15 mouse cellular contexts compared by ENCODE assay signal in the genomic region with DNA sequence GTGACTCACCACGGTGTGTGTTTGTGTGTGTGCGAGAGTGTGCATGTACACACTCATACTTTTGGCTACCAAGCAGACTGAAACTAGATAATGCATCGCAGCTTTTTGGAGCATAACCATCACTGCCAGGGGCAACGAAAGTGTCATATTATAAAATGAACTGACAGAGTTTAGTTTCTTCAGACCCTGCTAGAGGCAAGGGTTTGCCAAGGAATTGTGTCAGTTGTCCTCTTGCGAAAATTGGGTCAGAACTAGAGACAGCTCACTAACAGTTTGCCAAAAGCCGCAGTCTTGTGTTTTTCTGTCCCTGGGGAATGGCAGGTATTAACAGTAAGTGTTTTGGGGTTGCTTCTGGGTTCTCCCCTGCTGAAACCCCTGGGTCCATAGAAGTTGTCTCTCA. TPM values are rescaled to one million over a fixed set of nuclear protein-coding genes. Genes with fewer than 3 reads are reported as not detected.
DNase-seq lines count a peak whose midpoint lies in the region; ATAC-seq and TF ChIP-seq lines count a peak whose summit lies in the region.
"Had no signal": no experiment of that assay in that cellular context is flagged by ENCODE, and none has a peak within 500 bp of the region (broad histone marks: within the 10 kb centered on the region; RNA-seq: fewer than 3 reads in every experiment).

No protein-coding gene starts in this region.

- WGBS in heart, embryonic 12.5 days = 91% methylated on average over 6 of the region's 6 CpGs
- WGBS in lung, postnatal 0 days = 59% methylated on average over 6 of the region's 6 CpGs
- WGBS in stomach, postnatal 0 days = 84% methylated on average over 6 of the region's 6 CpGs

- ATAC-seq in heart, embryonic 12.5 days (ENCODE audit: insufficient number of reproducible peaks, low FRiP score) = no peak
- no peak for ATAC-seq in lung, postnatal 0 days
- no peak for ATAC-seq in stomach, postnatal 0 days (ENCODE audit: low FRiP score, low TSS enrichment)
- ATAC-seq: hindbrain, postnatal 0 days had no signal

- DNase-seq in adrenal gland, adult 2 months = peak; percentile 63
- DNase-seq in adrenal gland, postnatal 4 days (ENCODE audit: low spot score in 2 of 2) = no peak
- DNase-seq in heart, adult 8-10 months (ENCODE audit: low spot score) = no peak
- peak; percentile 83 for DNase-seq in lung, postnatal 0 days (ENCODE audit: low spot score)
- DNase-seq in lung, postnatal 4 days = no peak
- DNase-seq in embryo, embryonic 11 days = no peak
- DNase-seq in stomach, postnatal 0 days (ENCODE audit: low spot score) = no peak
- DNase-seq: cerebellum, postnatal 14 days; gastrocnemius, postnatal 14 days; layer of hippocampus, adult 9-11 months; retina, postnatal 1 day had no signal

- H3K27ac ChIP-seq in heart, embryonic 12.5 days (ENCODE audit: poor library complexity, severe bottlenecking) = peak overlapping the region; percentile 58; the same call in 1 of the 2 replicates
- peak overlapping the region; percentile 43; the same call in 1 of the 2 replicates for H3K27ac ChIP-seq in lung, postnatal 0 days (ENCODE audit: low read length)
- no peak overlapping the region for H3K27ac ChIP-seq in stomach, postnatal 0 days (replicated peaks)
- H3K27ac ChIP-seq: embryonic facial prominence, embryonic 12.5 days; hindbrain, postnatal 0 days; kidney, embryonic 15.5 days had no signal

- no peak overlapping the region for H3K4me2 ChIP-seq in heart, embryonic 12.5 days
- H3K4me2 ChIP-seq in lung, postnatal 0 days (replicated peaks; ENCODE audit: low read depth, low read length) = no peak overlapping the region; the same call in 1 of the 2 replicates
- no peak overlapping the region for H3K4me2 ChIP-seq in stomach, postnatal 0 days (replicated peaks; ENCODE audit: low read depth)
- H3K4me2 ChIP-seq: embryonic facial prominence, embryonic 12.5 days; kidney, embryonic 15.5 days had no signal

- no peak for TF ChIP-seq CTCF in lung, postnatal 0 days (IDR thresholded peaks at IDR 0.05)
- TF ChIP-seq CTCF in stomach, postnatal 0 days (IDR thresholded peaks at IDR 0.05; ENCODE audit: low read depth) = no peak

- H3K36me3 ChIP-seq in heart, embryonic 12.5 days = no peaks in the 10 kb centered on the region
- H3K36me3 ChIP-seq in lung, postnatal 0 days (ENCODE audit: insufficient read depth, low read length) = no peaks in the 10 kb centered on the region
- no peaks in the 10 kb centered on the region for H3K36me3 ChIP-seq in stomach, postnatal 0 days (ENCODE audit: control insufficient read depth, insufficient read depth, low read length)
- H3K36me3 ChIP-seq: embryonic facial prominence, embryonic 12.5 days; kidney, embryonic 15.5 days had no signal

- peak; percentile 48; the same call in 1 of the 2 replicates for TF ChIP-seq EP300 in lung, postnatal 0 days (IDR thresholded peaks at IDR 0.05)
- TF ChIP-seq EP300 in stomach, postnatal 0 days (optimal IDR thresholded peaks at IDR 0.05) = no peak

- H3K9me3 ChIP-seq in heart, embryonic 12.5 days (replicated peaks) = no peaks in the 10 kb centered on the region
- H3K9me3 ChIP-seq in lung, postnatal 0 days (ENCODE audit: low read length) = no peaks in the 10 kb centered on the region
- no peaks in the 10 kb centered on the region for H3K9me3 ChIP-seq in stomach, postnatal 0 days (ENCODE audit: control insufficient read depth, low read length)
- H3K9me3 ChIP-seq: embryonic facial prominence, embryonic 12.5 days; kidney, embryonic 15.5 days had no signal

- H3K4me3 ChIP-seq in heart, embryonic 12.5 days = no peak overlapping the region
- no peak overlapping the region for H3K4me3 ChIP-seq in lung, postnatal 0 days (ENCODE audit: low read depth, low read length)
- H3K4me3 ChIP-seq in stomach, postnatal 0 days (ENCODE audit: low read depth, low read length) = no peak overlapping the region
- H3K4me3 ChIP-seq: embryonic facial prominence, embryonic 12.5 days; kidney, embryonic 15.5 days had no signal

- H3K4me1 ChIP-seq in heart, embryonic 12.5 days (replicated peaks) = peaks cover 85% of the 10 kb centered on the region
- peaks cover 68% of the 10 kb centered on the region for H3K4me1 ChIP-seq in lung, postnatal 0 days (ENCODE audit: insufficient read depth, low read depth, low read length)
- H3K4me1 ChIP-seq in stomach, postnatal 0 days (replicated peaks; ENCODE audit: control insufficient read depth, insufficient read depth) = peaks cover 4% of the 10 kb centered on the region; the same call in 1 of the 2 replicates

- no peaks in the 10 kb centered on the region for H3K27me3 ChIP-seq in heart, embryonic 12.5 days (replicated peaks)
- no peaks in the 10 kb centered on the region for H3K27me3 ChIP-seq in lung, postnatal 0 days (replicated peaks; ENCODE audit: insufficient read depth, low read length)
- no peaks in the 10 kb centered on the region for H3K27me3 ChIP-seq in stomach, postnatal 0 days (ENCODE audit: control insufficient read depth, insufficient read depth, low read length)
- H3K27me3 ChIP-seq: embryonic facial prominence, embryonic 12.5 days; kidney, embryonic 15.5 days had no signal

- H3K9ac ChIP-seq in heart, embryonic 12.5 days = no peak overlapping the region
- no peak overlapping the region for H3K9ac ChIP-seq in lung, postnatal 0 days (replicated peaks; ENCODE audit: low read depth)
- no peak overlapping the region for H3K9ac ChIP-seq in stomach, postnatal 0 days (ENCODE audit: low read length)
- H3K9ac ChIP-seq: embryonic facial prominence, embryonic 12.5 days; kidney, embryonic 15.5 days had no signal

RNA-seq across cellular contexts. Expression of a gene that starts 5.9 kb away (rescaled TPM):
- 10 to 100 TPM; 21.0 to 22.3 TPM for total RNA-seq in adrenal gland, adult 2 months (2021)
- polyA plus RNA-seq in adrenal gland, adult 2 months (2012; rRNA removed) = 1.7 and 2.3 TPM in 2 replicates
- total RNA-seq in adrenal gland, postnatal 4 days (2021) = 10 to 100 TPM; 30.5 to 31.4 TPM
- polyA plus RNA-seq in heart, embryonic 12.5 days (2016; fragmentation: Nextera tagmentation; extraction: Ambion mirVana) = 23.1 and 23.3 TPM in 2 replicates
- total RNA-seq in heart, adult 8-10 months (2022) = 10 to 100 TPM; 63.9 to 82.9 (median 76.6) TPM
- polyA plus RNA-seq in lung, postnatal 0 days (2015; fragmentation: Nextera tagmentation; extraction: Ambion mirVana) = 11.0 and 12.1 TPM in 2 replicates
- polyA plus RNA-seq in stomach, postnatal 0 days (2015; fragmentation: Nextera tagmentation; extraction: Ambion mirVana) = 6.9 and 7.2 TPM in 2 replicates

Comparison
In these comparisons a context has a peak if more than half of its experiments do, and no peak if none do; other contexts are left out.
1. DNase-seq: peak in adrenal gland, adult 2 months (single experiment) and lung, postnatal 0 days (single experiment); none in adrenal gland, postnatal 4 days (0 of 2), heart, adult 8-10 months (single experiment), lung, postnatal 4 days (0 of 2), embryo, embryonic 11 days (single experiment) and stomach, postnatal 0 days (single experiment).